Mouse (Mus musculus) forebrain, embryonic 13.5 days (tissue): ENCODE results near the gene Olfr311. TPM values are rescaled to one million over a fixed set of nuclear protein-coding genes. Genes with fewer than 3 reads are reported as not detected.

Experiments
- polyA plus RNA-seq: library from polyadenylated mRNA; unstranded; fragments of >200 nt; fragmentation: Nextera tagmentation; extraction: Ambion mirVana; gene quantifications from 2 replicates; pipeline ENCODE4 v1.2.1, GENCODE M21; 2015

The Olfr311 gene
- polyA plus RNA-seq, 1 experiment from 2014 or later, result not detected

Other genes with a start within 250 kb of the Olfr311 start
- gene Olfr324, start 244.1 kb upstream of the Olfr311 start, polyA plus RNA-seq, result not detected in 2 replicates
- not detected in 2 replicates for gene 2210407C18Rik, start 223.2 kb upstream of the Olfr311 start, polyA plus RNA-seq
- not detected in 2 replicates for gene Olfr323, start 208.8 kb upstream of the Olfr311 start, polyA plus RNA-seq
- 0.10 TPM in 1 of 2 replicates, not detected in the other for gene Trim58, start 198.8 kb upstream of the Olfr311 start, polyA plus RNA-seq
- gene Olfr322, start 180.5 kb upstream of the Olfr311 start, polyA plus RNA-seq, result not detected in 2 replicates
- not detected in 2 replicates for gene Olfr320, start 158.2 kb upstream of the Olfr311 start, polyA plus RNA-seq
- gene Olfr319, start 140.1 kb upstream of the Olfr311 start, polyA plus RNA-seq, result not detected in 2 replicates
- not detected in 2 replicates for gene Olfr318, start 115.2 kb upstream of the Olfr311 start, polyA plus RNA-seq
- 0.09 TPM in 1 of 2 replicates, not detected in the other for gene Olfr317, start 100.0 kb upstream of the Olfr311 start, polyA plus RNA-seq
- gene Olfr316, start 86.5 kb upstream of the Olfr311 start, polyA plus RNA-seq, result not detected in 2 replicates
- not detected in 2 replicates for gene Olfr315, start 66.1 kb upstream of the Olfr311 start, polyA plus RNA-seq
- not detected in 2 replicates for gene Olfr314, start 56.3 kb upstream of the Olfr311 start, polyA plus RNA-seq
- 2.9 and 5.0 TPM in 2 replicates for gene Fam183b, start 37.3 kb upstream of the Olfr311 start, polyA plus RNA-seq
- not detected in 2 replicates for gene Olfr313, start 24.3 kb upstream of the Olfr311 start, polyA plus RNA-seq
- not detected in 2 replicates for gene Olfr312, start 10.0 kb upstream of the Olfr311 start, polyA plus RNA-seq
- 14.3 and 18.4 TPM in 2 replicates for gene Gm12258, start 7.9 kb downstream of the Olfr311 start, polyA plus RNA-seq
- 10.5 and 10.9 TPM in 2 replicates for gene 2810021J22Rik, start 28.0 kb downstream of the Olfr311 start, polyA plus RNA-seq
- 4.8 and 4.9 TPM in 2 replicates for gene Zfp39, start 65.0 kb downstream of the Olfr311 start, polyA plus RNA-seq
- gene Btnl10, start 78.7 kb downstream of the Olfr311 start, polyA plus RNA-seq, result not detected in 2 replicates
- gene Rnf187, start 99.7 kb downstream of the Olfr311 start, polyA plus RNA-seq, result 368 and 373 TPM in 2 replicates
- 315 and 321 TPM in 2 replicates for gene Hist3h2ba, start 109.7 kb downstream of the Olfr311 start, polyA plus RNA-seq
- 126 and 132 TPM in 2 replicates for gene Hist3h2a, start 115.4 kb downstream of the Olfr311 start, polyA plus RNA-seq
- gene Trim17, start 115.4 kb downstream of the Olfr311 start, polyA plus RNA-seq, result 0.96 and 1.3 TPM in 2 replicates
- gene Trim11, start 138.8 kb downstream of the Olfr311 start, polyA plus RNA-seq, result 19.4 and 22.9 TPM in 2 replicates